Mouse (Mus musculus): ENCODE data around the gene Gid4. TPM values are rescaled to one million over a fixed set of nuclear protein-coding genes. Genes with fewer than 3 reads are reported as not detected.

Gid4 gene
- polyA plus RNA-seq, 1 experiment from 2014 or later, result 20.4 TPM

DNA sequence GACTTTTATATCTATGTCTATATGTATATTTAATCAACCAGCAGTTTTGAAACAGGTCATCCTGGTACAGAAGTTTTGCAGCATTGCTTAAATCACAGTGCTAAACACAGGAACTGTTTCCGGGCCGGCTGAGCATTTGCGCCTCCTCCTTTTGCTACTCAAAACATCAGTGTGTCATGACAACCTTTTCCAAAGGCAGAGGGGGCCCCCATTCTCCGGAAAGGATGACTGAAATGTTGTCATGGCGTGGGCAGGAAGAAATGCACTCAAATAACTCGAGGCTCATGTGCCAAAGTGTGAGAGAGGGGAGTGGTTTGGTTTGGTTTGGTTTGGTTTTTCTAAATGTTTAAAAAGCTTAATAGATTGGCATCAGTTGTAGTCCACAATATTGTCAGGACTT lies 26.0 kb downstream of the Gid4 start:
- Histone ChIP-seq H3K36me3 (ENCODE audit: control insufficient read depth, insufficient read depth, low read length) (peaks cover 7% of the 10 kb centered on the region), H3K4me3 (ENCODE audit: low read length) (no peak overlapping the region), H3K27me3 (replicated peaks; ENCODE audit: control insufficient read depth, insufficient read depth, low read length) (no peaks in the 10 kb centered on the region), H3K27ac (ENCODE audit: low read length) (no peak overlapping the region), H3K9me3 (ENCODE audit: control insufficient read depth, low read length) (no peaks in the 10 kb centered on the region), H3K4me2 (ENCODE audit: low read depth, low read length) (no peak overlapping the region), H3K4me1 (ENCODE audit: control insufficient read depth, insufficient read depth, low read length) (no peaks in the 10 kb centered on the region), H3K9ac (ENCODE audit: low read depth, low read length) (no peak overlapping the region)
- WGBS, result 88% methylated on average over 6 of the region's 6 CpGs
- no peak for ATAC-seq

DNA sequence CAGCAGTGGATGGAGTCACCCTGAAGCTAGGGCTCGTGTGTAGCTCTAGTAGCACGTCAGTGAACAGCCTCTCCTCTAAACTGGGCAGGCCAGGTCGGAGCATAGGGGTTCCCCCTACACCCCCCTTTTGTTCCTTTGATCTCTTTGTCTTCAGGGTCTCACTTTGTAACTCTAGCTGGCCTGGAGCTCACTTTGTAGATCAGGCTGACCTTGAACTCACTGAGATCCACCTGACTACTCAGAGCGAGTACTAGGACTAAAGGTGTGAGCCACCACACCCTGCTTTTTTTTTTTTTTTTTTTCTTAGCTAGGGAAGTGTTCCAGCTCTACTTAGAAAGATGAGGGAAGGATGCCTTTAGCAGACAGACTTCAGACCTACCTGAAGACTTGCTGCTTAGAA lies 27.1 kb downstream of the Gid4 start:
- Histone ChIP-seq H3K36me3 (ENCODE audit: control insufficient read depth, insufficient read depth, low read length) (peaks cover 6% of the 10 kb centered on the region; the same call in 1 of the 2 replicates), H3K9ac (ENCODE audit: low read depth, low read length) (no peak overlapping the region), H3K9me3 (ENCODE audit: control insufficient read depth, low read length) (no peaks in the 10 kb centered on the region), H3K27me3 (replicated peaks; ENCODE audit: control insufficient read depth, insufficient read depth, low read length) (no peaks in the 10 kb centered on the region), H3K27ac (ENCODE audit: low read length) (no peak overlapping the region), H3K4me1 (ENCODE audit: control insufficient read depth, insufficient read depth, low read length) (no peaks in the 10 kb centered on the region), H3K4me3 (ENCODE audit: low read length) (no peak overlapping the region), H3K4me2 (ENCODE audit: low read depth, low read length) (no peak overlapping the region)
- WGBS, result 72% methylated on average over 4 of the region's 4 CpGs
- no peak for ATAC-seq

DNA sequence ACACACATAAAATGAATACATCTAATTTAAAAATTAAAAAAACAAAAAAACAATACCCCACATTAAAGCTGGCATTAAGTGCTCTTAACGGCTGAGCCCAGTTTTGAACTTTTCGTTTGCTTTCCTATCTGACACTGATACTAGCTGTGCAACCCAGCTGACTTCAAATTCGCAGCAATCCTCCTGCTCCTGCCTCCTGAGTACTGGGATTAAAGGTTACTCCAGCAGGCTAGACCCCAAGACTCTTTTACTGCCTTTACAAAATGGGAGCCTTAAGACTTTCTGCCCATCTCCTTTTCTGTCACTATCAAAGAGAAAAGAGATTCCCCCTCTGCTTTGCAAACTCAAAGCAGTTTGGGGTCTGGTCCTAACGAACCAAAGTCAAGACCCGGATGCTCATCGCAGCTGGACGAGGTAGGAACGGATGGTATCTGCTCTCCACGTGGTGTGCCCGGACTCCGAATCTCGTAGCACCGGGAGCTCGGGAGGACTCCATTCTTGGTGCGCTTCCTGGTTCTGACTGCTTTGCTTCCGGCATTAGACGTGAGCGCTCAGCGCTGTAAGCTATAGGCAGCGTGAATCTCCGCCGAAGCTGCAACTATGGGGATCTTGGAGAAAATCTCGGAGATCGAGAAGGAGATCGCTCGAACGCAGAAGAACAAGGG lies 37.3 kb downstream of the Gid4 start, which contains the start of gene Drg2:
Gene Drg2, plus strand, starts transcription at position 512 of the 665 bp plus-strand sequence.
- H3K9ac ChIP-seq (ENCODE audit: low read depth, low read length), result peak within 1 kb of the TSS; percentile 73
- WGBS, result 4% methylated on average over 27 of the region's 27 CpGs
- H3K4me1 ChIP-seq (ENCODE audit: control insufficient read depth, insufficient read depth, low read length), result peaks cover 5% of the 10 kb centered on the region
- H3K4me3 ChIP-seq (ENCODE audit: low read length), result peak within 1 kb of the TSS; percentile 57
- no peaks in the 10 kb centered on the region for H3K9me3 ChIP-seq (ENCODE audit: control insufficient read depth, low read length)
- peak within 1 kb of the TSS; percentile 76 for H3K4me2 ChIP-seq (ENCODE audit: low read depth, low read length)
- H3K36me3 ChIP-seq (ENCODE audit: control insufficient read depth, insufficient read depth, low read length), result no peaks in the 10 kb centered on the region; the same call in 1 of the 2 replicates
- ATAC-seq, result peak; percentile 91
- no peaks in the 10 kb centered on the region for H3K27me3 ChIP-seq (replicated peaks; ENCODE audit: control insufficient read depth, insufficient read depth, low read length)
- H3K27ac ChIP-seq (ENCODE audit: low read length), result peak within 1 kb of the TSS; percentile 67

DNA sequence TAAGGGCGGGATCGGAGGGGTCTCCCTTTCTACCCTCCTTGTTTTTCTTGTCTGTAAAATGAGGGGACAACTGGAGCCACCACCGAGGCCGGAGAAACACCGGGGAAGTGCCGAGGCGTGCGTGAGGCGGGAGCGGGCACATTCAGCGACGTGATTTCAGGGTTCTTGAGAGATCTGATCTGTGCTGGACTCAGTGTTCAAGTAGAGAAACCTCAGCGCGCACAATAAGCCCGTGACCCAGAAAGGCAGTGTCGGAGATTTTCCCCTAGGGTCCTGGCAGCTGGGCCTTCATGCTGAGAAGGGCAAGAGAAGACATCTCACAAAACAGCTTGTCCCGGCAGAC lies 37.8 kb downstream of the Gid4 start:
- peak overlapping the region; percentile 67 for H3K27ac ChIP-seq (ENCODE audit: low read length)
- peak; percentile 67 for ATAC-seq
- H3K36me3 ChIP-seq (ENCODE audit: control insufficient read depth, insufficient read depth, low read length), result peaks cover under 1% of the 10 kb centered on the region; the same call in 1 of the 2 replicates
- WGBS, result under 1% methylated on average over 17 of the region's 17 CpGs
- H3K4me1 ChIP-seq (ENCODE audit: control insufficient read depth, insufficient read depth, low read length), result peaks cover 5% of the 10 kb centered on the region
- H3K4me3 ChIP-seq (ENCODE audit: low read length), result peak overlapping the region; percentile 57
- H3K9me3 ChIP-seq (ENCODE audit: control insufficient read depth, low read length), result no peaks in the 10 kb centered on the region
- peak overlapping the region; percentile 73 for H3K9ac ChIP-seq (ENCODE audit: low read depth, low read length)
- H3K27me3 ChIP-seq (replicated peaks; ENCODE audit: control insufficient read depth, insufficient read depth, low read length), result no peaks in the 10 kb centered on the region
- H3K4me2 ChIP-seq (ENCODE audit: low read depth, low read length), result peak overlapping the region; percentile 76

DNA sequence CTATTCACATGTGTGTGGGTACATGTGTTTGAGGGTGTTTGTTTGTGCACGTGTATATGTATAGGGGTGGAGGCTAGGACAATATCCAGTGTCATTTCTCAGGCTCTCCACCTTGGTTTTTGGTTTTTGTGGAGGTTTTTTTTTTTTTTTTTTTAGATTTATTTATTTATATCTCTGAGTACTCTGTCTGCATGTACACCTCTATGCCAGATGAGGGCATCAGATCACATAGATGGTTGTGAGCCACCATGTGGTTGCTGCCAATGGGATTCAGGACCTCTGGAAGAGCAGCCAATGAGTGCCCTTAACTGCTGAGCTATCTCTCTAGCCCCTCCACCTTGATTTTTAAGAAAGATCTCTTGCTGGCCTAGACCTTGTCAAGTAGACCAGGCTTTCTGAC lies 41.0 kb downstream of the Gid4 start:
- H3K36me3 ChIP-seq (ENCODE audit: control insufficient read depth, insufficient read depth, low read length), result peaks cover 24% of the 10 kb centered on the region
- 91% methylated on average over 1 of the region's 1 CpGs for WGBS
- no peak for ATAC-seq

DNA sequence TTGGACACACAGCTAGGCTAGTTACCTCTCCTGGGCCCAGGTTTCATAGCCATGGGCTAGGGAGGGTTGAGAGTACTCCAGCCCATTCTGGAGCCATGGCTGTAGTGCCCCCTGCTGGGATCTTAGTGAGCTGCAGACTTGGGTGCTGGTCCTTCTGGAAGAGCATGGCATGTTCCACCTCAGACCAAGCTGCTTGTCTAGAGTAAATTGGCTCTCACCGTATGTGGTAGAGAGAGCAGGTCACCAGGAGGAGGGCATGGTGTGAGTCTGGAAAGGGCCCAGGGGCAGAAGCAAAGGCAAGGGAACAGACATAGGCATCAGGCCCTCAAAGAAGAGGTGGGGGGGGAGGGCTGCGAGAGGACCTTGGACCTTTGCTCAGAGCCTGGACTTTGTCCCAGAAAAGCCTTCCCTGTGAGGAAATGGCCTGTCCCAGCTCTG lies 49.0 kb downstream of the Gid4 start:
- Histone ChIP-seq H3K4me2 (ENCODE audit: low read depth, low read length) (no peak overlapping the region), H3K4me3 (ENCODE audit: low read length) (no peak overlapping the region), H3K27me3 (replicated peaks; ENCODE audit: control insufficient read depth, insufficient read depth, low read length) (no peaks in the 10 kb centered on the region), H3K9ac (ENCODE audit: low read depth, low read length) (no peak overlapping the region), H3K4me1 (ENCODE audit: control insufficient read depth, insufficient read depth, low read length) (no peaks in the 10 kb centered on the region; the same call in 1 of the 2 replicates), H3K9me3 (ENCODE audit: control insufficient read depth, low read length) (no peaks in the 10 kb centered on the region), H3K27ac (ENCODE audit: low read length) (0 out of 2 replicates have a peak overlapping the region, but pooled peaks have one; percentile 29), H3K36me3 (ENCODE audit: control insufficient read depth, insufficient read depth, low read length) (peaks cover 33% of the 10 kb centered on the region)
- WGBS, result 70% methylated on average over 2 of the region's 2 CpGs
- peak; percentile 84 for ATAC-seq

More for the DNA sequence above, 41.0 kb downstream of the Gid4 start:
- H3K9ac ChIP-seq (ENCODE audit: low read depth, low read length), result no peak overlapping the region
- H3K4me1 ChIP-seq (ENCODE audit: control insufficient read depth, insufficient read depth, low read length), result peaks cover 5% of the 10 kb centered on the region
- no peaks in the 10 kb centered on the region for H3K9me3 ChIP-seq (ENCODE audit: control insufficient read depth, low read length)
- no peaks in the 10 kb centered on the region for H3K27me3 ChIP-seq (replicated peaks; ENCODE audit: control insufficient read depth, insufficient read depth, low read length)
- H3K4me3 ChIP-seq (ENCODE audit: low read length), result no peak overlapping the region
- no peak overlapping the region for H3K4me2 ChIP-seq (ENCODE audit: low read depth, low read length)
- no peak overlapping the region for H3K27ac ChIP-seq (ENCODE audit: low read length)

DNA sequence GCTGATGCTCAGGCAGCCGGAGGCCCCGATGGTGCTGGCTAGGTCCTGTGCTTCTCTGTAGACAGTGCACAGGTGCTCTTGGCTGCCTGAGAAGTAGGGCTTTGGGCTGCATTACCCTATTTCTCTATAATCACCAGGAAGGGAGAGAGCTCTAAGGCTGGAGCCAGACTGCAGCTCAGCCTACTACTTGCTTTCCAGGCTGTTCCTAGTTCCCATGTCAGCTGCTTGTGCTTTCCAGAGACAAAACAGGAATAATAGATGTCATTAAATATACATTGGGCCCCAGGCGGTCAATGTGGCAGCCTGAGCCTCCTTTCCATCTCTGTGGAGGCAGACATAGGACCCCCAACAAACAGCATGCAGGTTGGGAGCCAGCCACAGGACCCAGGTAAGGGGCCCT lies 52.1 kb downstream of the Gid4 start, which contains the start of gene Myo15:
Gene Myo15, plus strand, starts transcription at position 301 of the 400 bp plus-strand sequence.
- Histone ChIP-seq H3K4me3 (ENCODE audit: low read length) (no peak within 1 kb of the TSS), H3K4me1 (ENCODE audit: control insufficient read depth, insufficient read depth, low read length) (no peaks in the 10 kb centered on the region; the same call in 1 of the 2 replicates), H3K9me3 (ENCODE audit: control insufficient read depth, low read length) (no peaks in the 10 kb centered on the region), H3K4me2 (ENCODE audit: low read depth, low read length) (no peak within 1 kb of the TSS), H3K27ac (ENCODE audit: low read length) (no peak within 1 kb of the TSS), H3K27me3 (replicated peaks; ENCODE audit: control insufficient read depth, insufficient read depth, low read length) (no peaks in the 10 kb centered on the region), H3K36me3 (ENCODE audit: control insufficient read depth, insufficient read depth, low read length) (peaks cover 20% of the 10 kb centered on the region; the same call in 1 of the 2 replicates), H3K9ac (ENCODE audit: low read depth, low read length) (no peak within 1 kb of the TSS)
- no peak for ATAC-seq
- 87% methylated on average over 3 of the region's 3 CpGs for WGBS

DNA sequence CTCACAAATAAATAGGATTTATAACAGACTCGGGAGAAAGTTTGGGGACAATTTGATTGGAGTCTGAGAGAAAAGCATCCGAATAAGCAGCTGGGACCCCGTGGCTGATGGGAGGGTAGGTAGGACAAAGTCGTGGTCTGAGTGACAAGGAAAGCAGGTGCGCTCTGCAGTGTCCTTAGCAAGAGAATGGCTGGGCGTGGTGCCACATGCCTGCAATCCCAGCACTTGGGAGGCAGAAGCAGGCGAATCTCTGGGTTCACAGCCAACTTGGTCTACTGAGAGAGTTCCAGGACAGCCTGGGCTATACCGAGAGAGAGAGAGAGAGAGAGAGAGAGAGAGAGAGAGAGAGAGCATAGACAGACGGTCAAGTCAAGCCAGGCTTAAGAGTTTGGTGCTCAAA lies 53.8 kb downstream of the Gid4 start:
- Histone ChIP-seq H3K4me2 (ENCODE audit: low read depth, low read length) (no peak overlapping the region), H3K27ac (ENCODE audit: low read length) (no peak overlapping the region), H3K27me3 (replicated peaks; ENCODE audit: control insufficient read depth, insufficient read depth, low read length) (no peaks in the 10 kb centered on the region), H3K4me3 (ENCODE audit: low read length) (no peak overlapping the region), H3K36me3 (ENCODE audit: control insufficient read depth, insufficient read depth, low read length) (peaks cover 11% of the 10 kb centered on the region; the same call in 1 of the 2 replicates), H3K4me1 (ENCODE audit: control insufficient read depth, insufficient read depth, low read length) (no peaks in the 10 kb centered on the region; the same call in 1 of the 2 replicates), H3K9me3 (ENCODE audit: control insufficient read depth, low read length) (no peaks in the 10 kb centered on the region), H3K9ac (ENCODE audit: low read depth, low read length) (no peak overlapping the region)
- 81% methylated on average over 9 of the region's 9 CpGs for WGBS
- ATAC-seq, result no peak

DNA sequence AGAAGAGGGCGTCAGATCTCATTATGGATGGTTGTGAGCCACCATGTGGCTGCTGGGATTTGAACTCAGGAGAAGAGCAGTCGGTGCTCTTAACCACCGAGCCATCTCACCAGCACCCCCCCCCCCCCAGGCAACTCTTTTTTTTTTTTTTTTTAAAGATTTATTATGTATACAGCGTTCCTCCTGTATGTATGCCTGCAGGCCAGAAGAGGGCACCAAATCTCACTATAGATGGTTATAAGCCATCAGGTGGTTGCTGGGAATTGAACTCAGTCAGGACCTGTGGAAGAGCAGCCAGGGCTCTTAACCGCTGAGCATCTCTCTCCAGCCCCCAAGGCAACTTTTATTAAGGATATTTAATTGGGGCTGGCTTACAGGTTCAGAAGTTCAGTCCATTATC lies 57.6 kb downstream of the Gid4 start:
- 80% methylated on average over 4 of the region's 5 CpGs for WGBS
- Histone ChIP-seq H3K27me3 (replicated peaks; ENCODE audit: control insufficient read depth, insufficient read depth, low read length) (no peaks in the 10 kb centered on the region; the same call in 1 of the 2 replicates), H3K4me2 (ENCODE audit: low read depth, low read length) (no peak overlapping the region), H3K27ac (ENCODE audit: low read length) (no peak overlapping the region), H3K9me3 (ENCODE audit: control insufficient read depth, low read length) (no peaks in the 10 kb centered on the region), H3K4me1 (ENCODE audit: control insufficient read depth, insufficient read depth, low read length) (no peaks in the 10 kb centered on the region), H3K36me3 (ENCODE audit: control insufficient read depth, insufficient read depth, low read length) (0 out of 2 replicates have a peak, but pooled peaks cover 2% of the 10 kb centered on the region), H3K4me3 (ENCODE audit: low read length) (no peak overlapping the region), H3K9ac (ENCODE audit: low read depth, low read length) (no peak overlapping the region)
- no peak for ATAC-seq

All from intestine, embryonic 16.5 days (tissue).